Mouse (Mus musculus): ENCODE data around the gene Pard3.

Gene Pard3

GRCm38 (mm10) chr8:127428004-127428403 is 364.3 kb downstream of the Pard3 start:
- no peak for DNase-seq (ENCODE audit: low read depth, low spot score)

DNA sequence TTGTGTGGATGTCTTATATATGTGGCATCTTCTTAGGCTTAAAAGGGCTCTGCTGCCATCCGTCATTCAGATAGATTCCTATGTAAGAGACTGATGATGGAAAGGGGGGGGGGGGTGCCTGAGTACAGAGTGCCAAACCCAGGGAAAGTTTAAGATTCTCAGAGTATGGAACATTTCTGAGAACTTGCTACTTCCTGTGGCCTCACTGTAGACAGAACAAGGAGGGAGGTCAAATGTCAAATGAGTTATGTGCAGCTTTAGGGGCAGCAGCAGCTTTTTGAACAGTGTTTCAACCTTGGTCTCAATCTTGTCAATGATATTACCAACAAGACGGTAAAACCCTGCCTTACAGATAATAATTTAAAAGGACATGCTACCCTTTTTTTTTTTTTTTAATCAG is 367.5 kb downstream of the Pard3 start:
- no peak for DNase-seq (ENCODE audit: low read depth, low spot score)

GRCm38 (mm10) chr8:127435975-127436374 is 372.3 kb downstream of the Pard3 start:
- no peak for DNase-seq (ENCODE audit: low read depth, low spot score)

- no peak for DNase-seq (ENCODE audit: low read depth, low spot score)
Observed at GRCm38 (mm10) chr8:127437613-127438235, 374.0 kb downstream of the Pard3 start.

- no peak for DNase-seq (ENCODE audit: low read depth, low spot score)
Observed at GRCm38 (mm10) chr8:127438625-127439391, 375.1 kb downstream of the Pard3 start.

DNA sequence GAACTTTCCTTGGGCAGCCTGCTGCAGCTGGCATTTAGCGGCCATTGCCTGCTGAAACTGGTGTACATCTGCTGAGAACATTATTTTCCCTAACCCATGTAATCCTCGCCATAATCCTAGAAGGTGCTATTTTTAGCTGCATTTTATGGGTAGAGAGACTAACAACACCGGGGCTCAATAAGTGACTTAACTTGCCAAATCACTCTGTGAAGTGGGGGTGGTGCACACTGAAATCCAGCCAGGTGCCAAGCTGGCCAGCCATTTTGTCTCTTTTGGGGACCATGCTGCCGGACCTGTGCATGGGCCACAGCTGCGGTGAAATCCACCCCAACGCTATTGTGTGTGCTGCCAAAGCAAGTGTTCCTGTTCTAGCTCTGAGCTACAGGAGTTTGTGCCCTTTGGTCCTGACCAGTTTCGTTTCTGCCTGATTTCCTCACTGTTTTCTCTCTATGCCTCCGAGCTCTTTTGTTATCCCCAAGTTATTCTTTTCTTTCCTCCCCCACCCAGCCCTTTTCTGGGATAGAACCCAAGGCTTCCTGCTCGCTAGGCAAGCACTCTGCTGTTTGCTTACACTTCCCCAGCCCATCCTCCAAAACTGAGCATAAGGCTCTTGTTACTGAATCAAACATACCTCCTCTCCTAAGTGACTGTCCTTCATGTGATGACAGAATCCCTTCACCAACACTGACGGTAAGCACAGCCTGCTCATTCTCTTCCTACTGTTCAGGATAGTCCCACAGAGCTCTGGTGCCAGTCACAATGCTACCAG is 375.9 kb downstream of the Pard3 start:
- no peak for DNase-seq (ENCODE audit: low read depth, low spot score)

DNA sequence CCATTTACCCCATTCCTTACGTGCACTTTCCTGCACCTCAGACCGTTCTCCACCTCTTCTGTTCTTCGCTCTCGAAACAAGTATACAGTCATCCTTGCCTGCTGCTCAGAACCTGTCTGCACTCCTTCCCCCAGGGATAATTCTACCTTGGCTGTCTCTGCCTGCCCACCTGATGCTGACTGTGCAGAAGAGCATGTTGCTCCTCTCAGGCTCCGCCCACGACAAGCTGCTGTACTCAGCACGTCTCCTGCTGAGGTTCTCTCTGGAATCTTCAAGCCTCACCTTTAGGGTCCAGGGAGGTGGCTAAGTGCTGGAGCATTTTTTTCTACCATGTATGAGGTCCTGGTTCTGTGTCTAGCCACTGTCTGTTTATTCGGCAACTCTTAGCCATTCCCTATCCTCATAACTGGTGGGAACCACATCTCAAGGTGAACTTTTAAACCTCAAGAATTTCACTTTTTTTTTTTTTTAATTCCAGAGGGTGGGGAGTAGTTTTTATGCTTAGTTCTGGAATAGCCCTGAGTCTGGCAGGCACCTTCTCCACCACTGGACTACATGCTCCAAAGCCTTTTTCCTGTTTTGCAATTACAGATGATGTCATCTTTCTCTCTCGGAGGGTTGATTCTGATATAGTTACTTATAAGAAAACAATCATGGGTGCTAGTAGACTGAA is 376.6 kb downstream of the Pard3 start:
- DNase-seq (ENCODE audit: low read depth, low spot score), result no peak

- no peak for DNase-seq (ENCODE audit: low read depth, low spot score)
Observed at GRCm38 (mm10) chr8:127440834-127441485, 377.3 kb downstream of the Pard3 start.

DNA sequence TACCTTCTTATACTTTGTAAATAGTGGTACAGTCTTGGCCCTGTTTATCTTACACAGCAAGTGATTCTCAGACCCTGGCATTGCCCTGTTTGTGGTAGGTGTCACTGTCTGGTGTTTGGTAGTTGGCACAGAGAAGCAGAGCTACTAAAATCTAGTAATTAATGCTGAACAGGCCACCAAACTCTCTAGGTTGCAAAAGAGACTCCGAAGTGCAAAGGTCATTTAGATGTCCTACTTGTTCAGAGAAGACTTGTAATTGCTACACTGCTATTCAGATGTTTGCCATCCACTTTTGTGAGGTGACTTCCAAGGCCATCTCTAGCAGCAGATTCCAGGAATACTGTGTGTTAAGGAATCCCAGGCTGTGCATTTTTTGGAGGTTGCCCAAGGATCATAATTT is 383.7 kb downstream of the Pard3 start:
- no peak for DNase-seq (ENCODE audit: low read depth, low spot score)

GRCm38 (mm10) chr8:127449066-127449840 is 385.6 kb downstream of the Pard3 start:
- no peak for DNase-seq (ENCODE audit: low read depth, low spot score)

DNA sequence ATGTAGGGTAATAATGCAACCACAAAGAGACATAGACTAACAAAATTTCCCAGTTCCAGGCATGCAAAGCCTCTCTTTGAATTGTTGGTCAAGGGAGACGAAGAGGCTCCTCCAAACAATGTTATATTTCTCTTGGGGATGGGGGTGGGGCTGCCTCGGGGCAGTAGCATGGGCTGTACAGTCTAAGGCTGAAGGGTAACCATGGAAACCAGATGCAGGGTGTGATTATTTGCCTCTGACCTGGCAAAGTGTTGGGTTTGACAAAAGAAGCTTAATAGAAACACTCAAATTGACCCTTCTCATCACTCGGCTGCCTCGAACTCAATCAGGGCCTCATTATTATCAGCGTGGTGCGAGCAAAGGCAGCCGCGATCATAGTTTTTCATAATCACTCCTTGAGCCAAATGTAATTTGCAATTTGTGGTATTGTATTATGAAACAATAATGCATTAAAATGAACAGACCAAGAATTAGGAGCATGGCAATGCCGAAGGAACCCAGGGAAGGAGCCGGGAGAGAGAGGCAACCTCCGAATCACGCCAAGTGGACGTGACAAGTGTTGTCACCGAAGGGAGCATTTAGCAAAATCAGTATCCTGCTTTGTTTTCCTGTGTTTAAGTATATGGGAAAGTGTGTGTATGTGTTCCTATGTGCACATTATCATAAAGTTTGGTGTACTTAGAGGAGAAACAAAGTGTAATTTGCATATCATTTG is 387.4 kb downstream of the Pard3 start:
- no peak for DNase-seq (ENCODE audit: low read depth, low spot score)

DNA sequence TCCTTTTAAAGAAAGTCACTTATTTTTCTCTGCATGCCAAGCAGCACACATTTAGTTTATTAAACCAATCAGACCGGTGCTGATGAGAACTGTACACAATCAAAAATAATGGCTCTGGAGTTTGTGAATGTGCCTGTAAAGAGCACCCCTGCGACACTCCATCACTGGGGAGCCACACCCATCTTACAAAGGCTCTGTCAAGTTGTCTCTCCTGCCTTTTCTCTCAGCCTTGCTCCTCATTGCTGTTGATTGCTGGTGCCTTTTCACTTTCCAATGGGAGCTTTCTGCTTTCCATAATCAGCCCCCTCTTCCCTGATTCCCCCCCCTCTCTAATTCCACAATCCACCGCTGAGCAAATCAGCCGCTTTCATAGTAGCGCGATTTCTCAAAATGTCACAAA is 388.7 kb downstream of the Pard3 start:
- DNase-seq (ENCODE audit: low read depth, low spot score), result no peak

DNA sequence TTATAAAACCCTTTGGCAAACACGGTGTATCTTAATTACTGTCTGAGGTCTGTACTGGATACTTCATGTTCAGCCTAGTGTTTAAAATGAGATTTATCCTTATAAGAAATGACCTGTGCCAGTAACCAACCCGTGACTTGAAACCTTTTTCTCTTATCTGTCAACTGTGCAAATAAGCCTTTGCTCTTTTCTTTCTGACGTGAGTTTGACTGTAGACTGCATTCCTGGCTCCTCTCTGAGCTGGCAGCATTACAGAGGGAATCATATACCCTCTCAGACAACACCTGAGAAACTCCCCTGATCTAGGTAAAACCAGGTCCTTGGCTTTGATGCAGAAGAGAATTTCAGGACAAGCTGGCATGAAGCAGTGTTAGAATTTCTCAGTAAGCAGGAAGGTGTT is 394.2 kb downstream of the Pard3 start:
- no peak for DNase-seq (ENCODE audit: low read depth, low spot score)

GRCm38 (mm10) chr8:127461173-127461572 is 397.5 kb downstream of the Pard3 start:
- DNase-seq (ENCODE audit: low read depth, low spot score), result no peak

DNA sequence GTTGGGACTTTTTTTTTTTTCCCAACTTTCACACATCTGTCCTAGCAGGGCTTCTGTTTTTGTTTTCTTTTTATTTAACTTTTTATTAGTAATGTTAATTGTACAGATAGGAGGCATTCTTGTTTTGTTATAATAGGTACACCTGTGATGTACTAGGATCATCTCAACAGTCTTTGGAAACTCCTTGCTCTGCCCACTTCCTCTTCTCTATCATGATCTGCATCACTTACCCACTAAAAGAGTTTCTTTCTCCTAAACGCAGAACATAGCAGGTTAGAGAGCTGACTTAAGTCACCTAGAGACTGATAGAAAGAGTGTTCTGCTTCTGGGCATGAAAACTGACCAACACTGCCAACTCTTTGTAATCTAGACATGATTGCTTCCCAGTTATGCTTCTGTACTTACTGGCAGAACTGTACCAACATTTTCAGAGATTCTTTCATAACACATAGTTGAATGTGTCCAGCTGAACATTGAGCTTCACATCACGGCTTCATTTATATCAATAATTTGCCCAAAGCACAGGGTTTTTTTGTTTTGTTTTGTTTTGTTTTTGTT is 398.8 kb downstream of the Pard3 start:
- no peak for DNase-seq (ENCODE audit: low read depth, low spot score)

GRCm38 (mm10) chr8:127464300-127464699 is 400.6 kb downstream of the Pard3 start:
- no peak for DNase-seq (ENCODE audit: low read depth, low spot score)

- no peak for DNase-seq (ENCODE audit: low read depth, low spot score)
Observed at GRCm38 (mm10) chr8:127472204-127472603, 408.5 kb downstream of the Pard3 start.

DNA sequence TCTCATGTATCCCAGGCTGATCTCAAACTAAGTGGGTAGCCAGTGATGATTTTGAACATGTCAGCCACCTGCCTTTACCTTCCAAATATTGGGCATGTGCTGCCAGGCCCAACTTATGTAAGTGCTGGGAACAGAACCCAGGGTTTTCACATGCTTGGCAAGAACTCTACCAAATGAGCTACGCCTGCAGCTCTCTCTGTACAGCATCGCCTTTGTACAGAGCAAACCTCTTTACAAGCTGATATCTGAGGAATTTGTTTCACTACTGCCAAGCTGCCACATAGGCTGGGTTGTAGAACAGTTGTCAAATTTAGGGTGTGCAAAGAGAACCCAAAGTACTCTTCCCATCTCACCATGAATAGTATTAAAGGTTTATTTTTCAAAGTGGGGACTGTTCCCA is 416.3 kb downstream of the Pard3 start:
- DNase-seq (ENCODE audit: low read depth, low spot score), result no peak

- no peak for DNase-seq (ENCODE audit: low read depth, low spot score)
Observed at GRCm38 (mm10) chr8:127485618-127486017, 421.9 kb downstream of the Pard3 start.

- DNase-seq (ENCODE audit: low read depth, low spot score), result no peak
Observed at GRCm38 (mm10) chr8:127491963-127492362, 428.3 kb downstream of the Pard3 start.

Measured in c-Kit-negative CD71-positive TER-119-positive erythroid progenitor cells, embryonic 14.5 days (primary cell).